In the genomic region with DNA sequence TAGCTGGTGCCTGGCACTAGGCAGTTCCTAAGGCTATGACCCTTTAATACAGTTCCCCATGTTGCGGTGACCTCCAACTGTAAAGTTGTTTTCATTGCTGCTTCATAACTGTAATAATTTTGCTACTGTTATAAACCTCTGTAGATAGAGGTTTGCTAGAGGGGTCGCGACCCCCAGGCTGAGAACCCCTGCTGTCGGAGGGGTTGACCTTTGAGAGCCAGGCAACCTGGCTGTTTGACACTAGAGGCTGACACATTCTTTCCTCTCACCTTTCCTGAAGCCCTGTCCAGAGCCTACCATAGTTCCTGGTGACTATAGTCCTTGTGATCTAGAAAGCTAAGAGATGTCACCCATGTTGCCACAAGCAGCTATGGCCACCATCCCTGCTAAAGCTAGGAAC, we compare ENCODE assay signal across 22 mouse cellular contexts.
DNase-seq lines count a peak whose midpoint lies in the region; ATAC-seq and TF ChIP-seq lines count a peak whose summit lies in the region.
"Had no signal": no experiment of that assay in that cellular context is flagged by ENCODE, and none has a peak within 500 bp of the region (broad histone marks: within the 10 kb centered on the region; RNA-seq: fewer than 3 reads in every experiment).

No protein-coding gene starts in this region.

- no peak for TF ChIP-seq POLR2A in lung, adult 2 months (IDR thresholded peaks at IDR 0.05; ENCODE audit: borderline replicate concordance, extremely low read depth, low read depth, low read length)

- H3K4me1 ChIP-seq in forebrain, embryonic 10.5 days = peaks cover 19% of the 10 kb centered on the region
- peaks cover 14% of the 10 kb centered on the region for H3K4me1 ChIP-seq in forebrain, embryonic 12.5 days
- no peaks in the 10 kb centered on the region for H3K4me1 ChIP-seq in lung, postnatal 0 days (ENCODE audit: insufficient read depth, low read depth, low read length)
- H3K4me1 ChIP-seq in lung, adult 2 months (ENCODE audit: control insufficient read depth, insufficient read depth, low read length) = no peaks in the 10 kb centered on the region
- H3K4me1 ChIP-seq: intestine, embryonic 15.5 days had no signal

- no peaks in the 10 kb centered on the region for H3K27me3 ChIP-seq in forebrain, embryonic 10.5 days (ENCODE audit: poor library complexity, severe bottlenecking)
- no peaks in the 10 kb centered on the region for H3K27me3 ChIP-seq in forebrain, embryonic 12.5 days
- no peaks in the 10 kb centered on the region for H3K27me3 ChIP-seq in lung, postnatal 0 days (replicated peaks; ENCODE audit: insufficient read depth, low read length)
- H3K27me3 ChIP-seq: embryonic facial prominence, embryonic 13.5 days; intestine, embryonic 15.5 days had no signal

- no peak overlapping the region for H3K4me3 ChIP-seq in forebrain, embryonic 10.5 days
- no peak overlapping the region for H3K4me3 ChIP-seq in forebrain, embryonic 12.5 days (replicated peaks)
- no peak overlapping the region for H3K4me3 ChIP-seq in lung, postnatal 0 days (ENCODE audit: low read depth, low read length)
- no peak overlapping the region for H3K4me3 ChIP-seq in lung, adult 2 months (replicated peaks; ENCODE audit: extremely low read depth, low read depth, low read length)
- H3K4me3 ChIP-seq: embryonic facial prominence, embryonic 10.5 days; embryonic facial prominence, embryonic 13.5 days; erythroblast, embryonic 14.5 days; hindbrain, embryonic 10.5 days; hindbrain, embryonic 13.5 days; intestine, embryonic 15.5 days had no signal

- H3K36me3 ChIP-seq in forebrain, embryonic 10.5 days (replicated peaks) = no peaks in the 10 kb centered on the region
- H3K36me3 ChIP-seq in forebrain, embryonic 12.5 days (replicated peaks) = no peaks in the 10 kb centered on the region
- H3K36me3 ChIP-seq in lung, postnatal 0 days (ENCODE audit: insufficient read depth, low read length) = no peaks in the 10 kb centered on the region
- H3K36me3 ChIP-seq: embryonic facial prominence, embryonic 10.5 days; embryonic facial prominence, embryonic 13.5 days; hindbrain, embryonic 10.5 days; hindbrain, embryonic 13.5 days; intestine, embryonic 15.5 days had no signal

- 90% methylated on average over 4 of the region's 4 CpGs for WGBS in forebrain, embryonic 10.5 days
- 95% methylated on average over 4 of the region's 4 CpGs for WGBS in forebrain, embryonic 12.5 days
- 79% methylated on average over 4 of the region's 4 CpGs for WGBS in lung, postnatal 0 days
- 86% methylated on average over 4 of the region's 4 CpGs for WGBS in lung, adult 2 months

- ATAC-seq in forebrain, embryonic 12.5 days (ENCODE audit: low FRiP score) = no peak
- no peak; the same call in 1 of the 2 replicates for ATAC-seq in lung, postnatal 0 days
- ATAC-seq: activated CD4-positive, CD25-positive, alpha-beta regulatory T cell, adult 4 months; hindbrain, embryonic 16.5 days; intestine, embryonic 15.5 days had no signal

- no peak for TF ChIP-seq EP300 in lung, postnatal 0 days (IDR thresholded peaks at IDR 0.05)

- TF ChIP-seq CTCF in lung, postnatal 0 days (IDR thresholded peaks at IDR 0.05) = no peak
- TF ChIP-seq CTCF in lung, adult 2 months (IDR thresholded peaks at IDR 0.05; ENCODE audit: insufficient read depth, low read length) = no peak

- H3K4me2 ChIP-seq in forebrain, embryonic 12.5 days = no peak overlapping the region
- no peak overlapping the region for H3K4me2 ChIP-seq in lung, postnatal 0 days (replicated peaks; ENCODE audit: low read depth, low read length)
- H3K4me2 ChIP-seq: embryonic facial prominence, embryonic 13.5 days; heart, embryonic 11.5 days; hindbrain, embryonic 13.5 days; intestine, embryonic 15.5 days had no signal

- H3K9me3 ChIP-seq in forebrain, embryonic 10.5 days = no peaks in the 10 kb centered on the region
- no peaks in the 10 kb centered on the region for H3K9me3 ChIP-seq in forebrain, embryonic 12.5 days
- H3K9me3 ChIP-seq in lung, postnatal 0 days (ENCODE audit: low read length) = no peaks in the 10 kb centered on the region
- H3K9me3 ChIP-seq: embryonic facial prominence, embryonic 10.5 days; embryonic facial prominence, embryonic 13.5 days; hindbrain, embryonic 10.5 days; hindbrain, embryonic 13.5 days; intestine, embryonic 15.5 days had no signal

- no peak overlapping the region for H3K9ac ChIP-seq in forebrain, embryonic 12.5 days
- no peak overlapping the region for H3K9ac ChIP-seq in lung, postnatal 0 days (replicated peaks; ENCODE audit: low read depth)
- H3K9ac ChIP-seq: embryonic facial prominence, embryonic 13.5 days; hindbrain, embryonic 13.5 days; intestine, embryonic 15.5 days had no signal

- H3K27ac ChIP-seq in forebrain, embryonic 10.5 days = peak overlapping the region; percentile 70
- H3K27ac ChIP-seq in forebrain, embryonic 12.5 days = no peak overlapping the region
- H3K27ac ChIP-seq in lung, postnatal 0 days (ENCODE audit: low read length) = peak overlapping the region; percentile 64
- H3K27ac ChIP-seq: embryonic facial prominence, embryonic 13.5 days; hindbrain, embryonic 13.5 days; intestine, embryonic 15.5 days had no signal

- DNase-seq in forebrain, embryonic 10.5 days (ENCODE audit: extremely low spot score, low spot score) = no peak
- DNase-seq in heart, adult 11 months = peak; percentile 66
- DNase-seq in heart, postnatal 4 days = no peak
- DNase-seq in lung, postnatal 0 days (ENCODE audit: low spot score) = no peak
- DNase-seq in lung, adult 2 months = no peak
- DNase-seq in adrenal gland, postnatal 10 days = no peak
- DNase-seq: adrenal gland, adult 8-10 months; adrenal gland, postnatal 36 days; B cell, adult 2 months; gastrocnemius, postnatal 10 days; gastrocnemius, postnatal 36 days; kidney, adult 11 months had no signal
